Mouse (Mus musculus) hindbrain, embryonic 16.5 days (tissue): ENCODE measurements around the gene Tomm40. TPM values are rescaled to one million over a fixed set of nuclear protein-coding genes. Genes with fewer than 3 reads are reported as not detected.

Experiments used
- ATAC-seq: fragments of 200-750 bp; cut with Nextera tagmentation; 2 replicates; pipeline ENCODE4 v1.8.0; 2017; ENCODE audit warnings: moderate TSS enrichment, moderate library complexity
- H3K27ac ChIP-seq: fragments of 300-500 bp; sonication (generic); 2 replicates; pipeline ENCODE4 v1.5.1; 2014; ENCODE audit warnings: low read depth, mild to moderate bottlenecking, control low read depth, low read length, moderate library complexity
- H3K27me3 ChIP-seq: fragments of 300-500 bp; sonication (generic); replicated peaks from 2 replicates; pipeline ENCODE4 v1.6.1; 2014; ENCODE audit warnings: low read length; ENCODE audit not compliant: control insufficient read depth, insufficient read depth
- H3K36me3 ChIP-seq: fragments of 300-500 bp; sonication (generic); 2 replicates; pipeline ENCODE4 v1.6.1; 2014; ENCODE audit warnings: mild to moderate bottlenecking, low read length, moderate library complexity, mixed read lengths; ENCODE audit not compliant: control insufficient read depth, insufficient read depth
- H3K4me1 ChIP-seq: fragments of 300-500 bp; sonication (generic); 2 replicates; pipeline ENCODE4 v1.6.1; 2014; ENCODE audit warnings: low read depth, low read length; ENCODE audit not compliant: control insufficient read depth, insufficient read depth
- H3K4me2 ChIP-seq: fragments of 300-500 bp; sonication (generic); 2 replicates; pipeline ENCODE4 v1.6.1; 2014; ENCODE audit warnings: mild to moderate bottlenecking, low read length, control low read depth, moderate library complexity
- H3K4me3 ChIP-seq: fragments of 300-500 bp; sonication (generic); 2 replicates; pipeline ENCODE4 v1.5.1; 2014; ENCODE audit warnings: mild to moderate bottlenecking, low read length, control low read depth, moderate library complexity
- H3K9ac ChIP-seq: fragments of 300-500 bp; sonication (generic); 2 replicates; pipeline ENCODE4 v1.6.1; 2014; ENCODE audit warnings: low read depth, mild to moderate bottlenecking, control low read depth, low read length, moderate library complexity
- H3K9me3 ChIP-seq: fragments of 300-500 bp; sonication (generic); 2 replicates; pipeline ENCODE4 v1.6.1; 2014; ENCODE audit warnings: mild to moderate bottlenecking, low read length, moderate library complexity; ENCODE audit not compliant: control insufficient read depth
- WGBS: fragments of 180-500 bp; shearing (Covaris S2); extraction: QIAGEN DNeasy Blood & Tissue Kit; methylation state at CpG from one replicate; pipeline ENCODE4 v1.1.7; 2014; 5-methylcytosine and 5-hydroxymethylcytosine counted together
- polyA plus RNA-seq: library from polyadenylated mRNA; unstranded; fragments of >200 nt; fragmentation: Nextera tagmentation; extraction: Ambion mirVana; gene quantifications from 2 replicates; pipeline ENCODE4 v1.2.1, GENCODE M21; 2015

Tomm40 gene
- polyA plus RNA-seq, 1 experiment from 2014 or later, result 134 TPM

GRCm38 (mm10) chr7:19663940-19664339, 51.3 kb downstream of the Tomm40 start:
- ATAC-seq, result no peak
- 15% methylated on average over 8 of the region's 8 CpGs for WGBS
- Histone ChIP-seq H3K27me3 (no peaks in the 10 kb centered on the region), H3K4me3 (peak overlapping the region; percentile 95), H3K27ac (no peak overlapping the region), H3K4me2 (peak overlapping the region; percentile 86), H3K9me3 (no peaks in the 10 kb centered on the region), H3K9ac (peak overlapping the region; percentile 96), H3K36me3 (no peaks in the 10 kb centered on the region), H3K4me1 (peaks cover 18% of the 10 kb centered on the region)

GRCm38 (mm10) chr7:19652614-19653013, 62.6 kb downstream of the Tomm40 start:
- peaks cover 19% of the 10 kb centered on the region for H3K36me3 ChIP-seq
- no peak for ATAC-seq

More at GRCm38 (mm10) chr7:19652614-19653013, 62.6 kb downstream of the Tomm40 start:
- Histone ChIP-seq H3K9ac (no peak overlapping the region), H3K9me3 (no peaks in the 10 kb centered on the region), H3K4me1 (no peaks in the 10 kb centered on the region), H3K4me3 (no peak overlapping the region), H3K27ac (no peak overlapping the region), H3K4me2 (no peak overlapping the region), H3K27me3 (no peaks in the 10 kb centered on the region)
- 96% methylated on average over 2 of the region's 2 CpGs for WGBS

Other genes starting within 250 kb of the Tomm40 start
- 3.5 and 4.2 TPM in 2 replicates for gene Bloc1s3, start 207.1 kb downstream of the Tomm40 start, polyA plus RNA-seq
- 36.3 and 37.1 TPM in 2 replicates for gene Trappc6a, start 207.0 kb downstream of the Tomm40 start, polyA plus RNA-seq
- 0.99 and 2.3 TPM in 2 replicates for gene Nkpd1, start 197.6 kb downstream of the Tomm40 start, polyA plus RNA-seq
- 37.7 and 38.3 TPM in 2 replicates for gene Ppp1r37, start 152.4 kb downstream of the Tomm40 start, polyA plus RNA-seq
- 0.20 and 0.46 TPM in 2 replicates for gene Zfp296, start 138.2 kb downstream of the Tomm40 start, polyA plus RNA-seq
- gene Gemin7, start 137.8 kb downstream of the Tomm40 start, polyA plus RNA-seq, result 147 and 162 TPM in 2 replicates
- gene Clasrp, start 111.0 kb downstream of the Tomm40 start, polyA plus RNA-seq, result 54.1 and 54.4 TPM in 2 replicates
- 6.7 and 6.9 TPM in 2 replicates for gene Relb, start 86.0 kb downstream of the Tomm40 start, polyA plus RNA-seq
- 138 and 140 TPM in 2 replicates for gene Clptm1, start 50.4 kb downstream of the Tomm40 start, polyA plus RNA-seq
- not detected in 2 replicates for gene Apoc2, start 37.5 kb downstream of the Tomm40 start, polyA plus RNA-seq
- gene Gm44805, start 34.0 kb downstream of the Tomm40 start, polyA plus RNA-seq, result not detected in 2 replicates
- gene Apoc4, start 34.0 kb downstream of the Tomm40 start, polyA plus RNA-seq, result not detected in 2 replicates
- 1.4 and 3.1 TPM in 2 replicates for gene Apoc1, start 22.8 kb downstream of the Tomm40 start, polyA plus RNA-seq
- gene Apoe, start 16.2 kb downstream of the Tomm40 start, polyA plus RNA-seq, result 849 and 1,414 TPM in 2 replicates
- gene Nectin2, start 35.0 kb upstream of the Tomm40 start, polyA plus RNA-seq, result 57.7 and 59.7 TPM in 2 replicates
- 24.4 and 24.6 TPM in 2 replicates for gene Bcam, start 55.6 kb upstream of the Tomm40 start, polyA plus RNA-seq
- 0.34 and 0.41 TPM in 2 replicates for gene Cblc, start 81.4 kb upstream of the Tomm40 start, polyA plus RNA-seq
- 0.70 and 1.2 TPM in 2 replicates for gene Bcl3, start 107.3 kb upstream of the Tomm40 start, polyA plus RNA-seq
- 19.3 and 22.9 TPM in 2 replicates for gene Gm19345, start 136.6 kb upstream of the Tomm40 start, polyA plus RNA-seq
- gene Ceacam16, start 145.9 kb upstream of the Tomm40 start, polyA plus RNA-seq, result 1.4 and 2.0 TPM in 2 replicates
- gene Ceacam19, start 172.5 kb upstream of the Tomm40 start, polyA plus RNA-seq, result not detected in 2 replicates
- gene Pvr, start 205.7 kb upstream of the Tomm40 start, polyA plus RNA-seq, result 9.6 and 10.8 TPM in 2 replicates
- not detected in 2 replicates for gene Igsf23, start 235.3 kb upstream of the Tomm40 start, polyA plus RNA-seq
- gene Ceacam20, start 250.0 kb upstream of the Tomm40 start, polyA plus RNA-seq, result not detected in 2 replicates